Mouse (Mus musculus): ENCODE measurements around the gene Tcl1b2. TPM values are rescaled to one million over a fixed set of nuclear protein-coding genes. Genes with fewer than 3 reads are reported as not detected.
"Not testable (repeated sequence)": the region's sequence is repeated elsewhere in the genome, so short reads cannot be mapped to it uniquely, and the experiment has no call there.

Gene Tcl1b2
- polyA plus RNA-seq, 1 experiment from 2014 or later: not detected

DNA sequence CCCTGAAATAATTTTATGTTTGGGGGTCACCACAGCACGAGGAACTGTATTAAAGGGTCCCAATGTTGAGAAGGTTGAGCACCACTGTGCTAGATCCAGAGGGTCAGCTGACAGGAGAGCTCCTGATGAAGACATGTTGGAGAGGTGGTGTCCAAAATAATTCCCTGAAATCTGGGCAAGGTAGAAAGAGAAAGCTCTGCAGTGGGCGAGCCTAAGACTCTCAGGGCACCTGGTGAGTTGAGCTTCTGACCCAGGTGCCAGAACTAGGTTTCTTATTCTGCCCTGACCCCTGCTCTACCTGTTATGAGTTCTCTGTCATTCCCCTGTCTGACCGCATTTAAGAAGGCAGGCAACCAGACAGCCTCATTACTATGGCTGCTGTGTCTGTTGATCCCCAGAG, 30.2 kb downstream of the Tcl1b2 start, which contains the start of gene Tcl1b5:
Gene Tcl1b5, plus strand, starts transcription at position 301 of the 400 bp plus-strand sequence.
- H3K27ac ChIP-seq (replicated peaks); H3K9me3 ChIP-seq; H3K36me3 ChIP-seq; ATAC-seq (ENCODE audit: low read depth); H3K4me2 ChIP-seq; H3K4me1 ChIP-seq (replicated peaks); H3K9ac ChIP-seq; H3K27me3 ChIP-seq; H3K4me3 ChIP-seq: not testable (repeated sequence)
- 69% methylated on average over 3 of the region's 3 CpGs for WGBS

DNA sequence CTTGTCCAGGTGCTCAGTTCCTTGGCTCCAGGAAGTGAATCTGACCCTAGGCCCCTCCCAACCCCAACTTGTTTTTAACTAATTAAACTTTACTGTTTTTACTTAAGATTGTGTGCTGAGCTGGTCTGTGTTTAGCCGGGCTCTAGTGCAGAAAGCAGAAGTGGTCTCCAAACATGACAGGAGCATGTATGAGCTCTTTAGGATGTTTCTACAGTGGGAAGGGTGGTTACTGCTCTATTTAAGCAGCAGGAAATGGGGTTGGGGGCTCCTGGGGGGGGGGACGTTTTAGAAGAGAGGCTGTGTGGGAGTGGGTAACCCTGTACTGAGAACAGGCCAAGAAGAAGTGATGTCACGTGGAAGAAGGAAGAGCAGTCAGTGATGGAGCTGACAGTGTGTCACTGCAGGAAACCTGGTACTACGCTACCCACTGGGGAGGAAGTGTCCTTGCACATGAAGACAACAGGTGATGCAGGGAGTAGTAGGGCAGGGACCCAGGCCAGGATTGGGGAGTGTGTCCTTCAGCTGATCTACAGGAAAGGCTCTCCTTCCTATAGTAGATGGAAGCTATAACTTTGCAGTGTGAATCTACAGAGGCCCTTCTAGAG, 35.3 kb downstream of the Tcl1b2 start:
- 80% methylated on average over 4 of the region's 4 CpGs for WGBS
- not testable (repeated sequence) for H3K4me1 ChIP-seq (replicated peaks)

GRCm38 (mm10) chr12:105188980-105189379, 43.2 kb downstream of the Tcl1b2 start:
- H3K36me3 ChIP-seq; H3K4me2 ChIP-seq; H3K9ac ChIP-seq; H3K4me3 ChIP-seq; H3K27me3 ChIP-seq; H3K4me1 ChIP-seq (replicated peaks); H3K27ac ChIP-seq (replicated peaks); ATAC-seq (ENCODE audit: low read depth); H3K9me3 ChIP-seq: not testable (repeated sequence)
- 44% methylated on average over 2 of the region's 2 CpGs for WGBS

More for the DNA sequence above, 35.3 kb downstream of the Tcl1b2 start:
- H3K9me3 ChIP-seq; H3K4me2 ChIP-seq; H3K4me3 ChIP-seq; H3K27ac ChIP-seq (replicated peaks); ATAC-seq (ENCODE audit: low read depth); H3K36me3 ChIP-seq; H3K9ac ChIP-seq; H3K27me3 ChIP-seq: not testable (repeated sequence)

- H3K36me3 ChIP-seq; H3K4me2 ChIP-seq; H3K9ac ChIP-seq; H3K4me1 ChIP-seq (replicated peaks); ATAC-seq (ENCODE audit: low read depth); H3K27me3 ChIP-seq; H3K9me3 ChIP-seq; H3K27ac ChIP-seq (replicated peaks); H3K4me3 ChIP-seq: not testable (repeated sequence)
- 95% methylated on average over 6 of the region's 6 CpGs for WGBS
Observed at GRCm38 (mm10) chr12:105190743-105191142, 44.9 kb downstream of the Tcl1b2 start, which contains the start of gene Tcl1b3. Gene Tcl1b3, plus strand, starts transcription at chr12:105191043.

DNA sequence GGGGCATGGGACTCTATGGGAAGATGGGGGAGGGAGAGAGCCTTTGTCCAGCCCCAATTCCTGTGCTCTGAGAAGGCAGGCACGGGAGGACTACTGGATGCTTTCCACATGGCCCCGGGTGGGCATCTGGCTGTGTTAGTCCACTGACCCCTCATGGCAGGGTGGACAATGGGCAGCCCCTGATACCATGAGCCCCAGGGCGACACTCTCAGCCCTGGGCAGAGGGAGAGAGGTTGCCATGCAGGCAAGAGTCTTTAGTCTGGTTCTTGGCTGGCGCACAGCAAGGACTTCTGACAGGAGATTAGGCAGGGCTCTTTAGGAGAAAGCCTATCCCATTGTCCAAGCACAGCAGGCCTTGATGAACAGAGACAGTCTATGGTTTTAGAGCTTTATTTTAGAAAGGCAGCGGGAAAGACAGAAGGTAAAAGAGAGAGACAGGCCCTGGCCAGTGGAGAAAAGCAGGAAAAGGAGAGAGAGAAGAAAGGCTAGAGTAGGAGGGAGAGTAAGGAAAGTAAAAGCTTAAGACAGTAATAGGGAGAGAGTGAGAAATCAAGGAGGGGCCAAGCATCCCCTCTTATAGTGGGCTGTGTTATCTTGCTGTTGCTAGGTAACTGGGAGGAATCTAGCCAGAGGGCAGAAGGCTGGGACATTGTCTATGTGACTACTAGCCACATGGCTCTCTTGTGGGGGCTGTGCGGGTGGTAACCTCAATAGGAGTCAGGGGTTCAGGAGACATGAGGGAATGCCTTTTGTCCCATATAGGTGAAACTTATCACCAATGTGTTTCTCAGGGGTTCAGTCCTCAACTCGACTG, 54.1 kb downstream of the Tcl1b2 start:
- H3K9ac ChIP-seq; H3K27me3 ChIP-seq; H3K27ac ChIP-seq (replicated peaks); H3K9me3 ChIP-seq; H3K36me3 ChIP-seq; ATAC-seq (ENCODE audit: low read depth); H3K4me3 ChIP-seq; H3K4me1 ChIP-seq (replicated peaks); H3K4me2 ChIP-seq: not testable (repeated sequence)
- WGBS: 29% methylated on average over 7 of the region's 7 CpGs

DNA sequence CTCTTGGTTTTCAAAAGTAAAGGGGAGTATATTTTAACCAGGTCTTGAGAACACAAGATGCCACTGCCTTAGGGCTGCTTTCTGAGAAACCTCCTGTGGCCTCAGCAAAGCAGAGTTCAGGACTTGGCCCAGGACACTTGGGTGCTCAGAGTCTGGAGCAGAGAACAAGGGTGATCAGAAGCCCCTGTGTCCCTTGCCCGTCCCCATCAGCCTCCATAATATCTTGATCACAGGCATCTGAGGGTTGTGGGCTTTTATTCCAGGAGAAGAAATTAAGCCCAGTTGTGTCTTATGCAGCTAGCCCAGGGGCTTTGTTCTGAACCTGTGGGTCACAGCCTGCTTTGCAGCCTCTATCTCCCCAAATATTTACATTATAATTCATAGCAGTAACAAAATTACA, 55.8 kb downstream of the Tcl1b2 start, which contains the start of gene Tcl1b4:
Gene Tcl1b4, plus strand, starts transcription at position 301 of the 400 bp plus-strand sequence.
- H3K27me3 ChIP-seq; ATAC-seq (ENCODE audit: low read depth): not testable (repeated sequence)

More for the DNA sequence above, 55.8 kb downstream of the Tcl1b2 start, which contains the start of gene Tcl1b4:
- not testable (repeated sequence) for H3K27ac ChIP-seq (replicated peaks); H3K9ac ChIP-seq; H3K36me3 ChIP-seq; H3K4me2 ChIP-seq; H3K9me3 ChIP-seq; H3K4me3 ChIP-seq; H3K4me1 ChIP-seq (replicated peaks)
- WGBS: 92% methylated on average over 1 of the region's 1 CpGs

Other genes with a start within 250 kb of the Tcl1b2 start
- gene Syne3, start 136.2 kb upstream of the Tcl1b2 start, polyA plus RNA-seq (2015; fragmentation: Nextera tagmentation; extraction: Ambion mirVana): 0.28 and 0.32 TPM in 2 replicates
- 151 and 167 TPM in 2 replicates for gene Glrx5, start 113.3 kb upstream of the Tcl1b2 start, polyA plus RNA-seq (2015; fragmentation: Nextera tagmentation; extraction: Ambion mirVana)
- gene Tcl1b1, start 13.7 kb downstream of the Tcl1b2 start, polyA plus RNA-seq (2015; fragmentation: Nextera tagmentation; extraction: Ambion mirVana): not detected in 2 replicates
- gene Tcl1b5, start 30.3 kb downstream of the Tcl1b2 start, polyA plus RNA-seq (2015; fragmentation: Nextera tagmentation; extraction: Ambion mirVana): not detected in 2 replicates
- not detected in 2 replicates for gene Tcl1b3, start 45.0 kb downstream of the Tcl1b2 start, polyA plus RNA-seq (2015; fragmentation: Nextera tagmentation; extraction: Ambion mirVana)
- gene Tcl1b4, start 55.9 kb downstream of the Tcl1b2 start, polyA plus RNA-seq (2015; fragmentation: Nextera tagmentation; extraction: Ambion mirVana): not detected in 2 replicates
- not detected in 2 replicates for gene Tcl1, start 76.8 kb downstream of the Tcl1b2 start, polyA plus RNA-seq (2015; fragmentation: Nextera tagmentation; extraction: Ambion mirVana)
- gene Tunar, start 187.9 kb downstream of the Tcl1b2 start, polyA plus RNA-seq (2015; fragmentation: Nextera tagmentation; extraction: Ambion mirVana): 10.0 TPM in 2 replicates

Data from neural tube, embryonic 13.5 days (tissue).